Mouse (Mus musculus): ENCODE measurements around the gene Cd37. TPM values are rescaled to one million over a fixed set of nuclear protein-coding genes. Genes with fewer than 3 reads are reported as not detected.

Gene Cd37
- polyA plus RNA-seq, 1 experiment from 2014 or later = 1.1 TPM

DNA sequence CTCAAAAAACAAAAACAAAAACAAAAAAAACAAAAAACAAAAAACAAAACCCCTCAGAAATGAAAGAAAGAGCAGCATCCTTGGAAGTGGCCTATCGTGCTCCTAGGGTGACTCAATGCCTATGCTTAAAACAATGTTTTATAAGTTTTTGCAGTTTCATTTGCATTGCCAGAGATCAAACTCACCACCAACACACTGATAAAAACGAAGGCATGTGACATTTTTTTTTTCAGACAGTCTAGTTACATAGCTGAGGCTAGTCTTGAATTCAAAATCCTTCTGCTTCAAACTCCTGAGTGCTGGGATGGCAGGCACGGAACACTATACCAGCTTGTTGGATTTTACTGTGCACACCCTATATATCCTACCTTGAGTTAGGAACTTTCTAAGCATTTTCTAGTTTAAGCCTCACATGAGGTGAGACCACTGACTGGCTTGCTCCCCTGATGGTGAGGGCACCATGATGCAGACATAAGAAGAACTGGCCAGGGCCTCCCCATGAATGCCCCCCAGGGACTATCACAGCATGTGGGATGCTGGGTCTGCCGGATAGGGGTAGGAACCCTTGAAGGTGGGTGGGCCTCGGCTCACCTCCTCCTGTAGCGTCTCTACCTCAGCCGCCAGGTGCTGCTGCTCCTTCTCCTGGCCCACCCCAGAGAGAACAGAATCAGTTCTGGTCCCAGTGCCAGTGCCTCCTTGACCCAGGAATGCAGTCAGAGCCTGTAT, 46.2 kb downstream of the Cd37 start:
- WGBS = 88% methylated on average over 7 of the region's 7 CpGs
- DNase-seq (ENCODE audit: extremely low spot score, low spot score) = no peak
- H3K4me1 ChIP-seq = peaks cover 38% of the 10 kb centered on the region
- H3K27me3 ChIP-seq (ENCODE audit: poor library complexity, severe bottlenecking) = peaks cover 77% of the 10 kb centered on the region
- no peaks in the 10 kb centered on the region for H3K9me3 ChIP-seq
- no peak overlapping the region for H3K4me3 ChIP-seq
- no peak overlapping the region for H3K27ac ChIP-seq
- no peaks in the 10 kb centered on the region for H3K36me3 ChIP-seq (replicated peaks)

DNA sequence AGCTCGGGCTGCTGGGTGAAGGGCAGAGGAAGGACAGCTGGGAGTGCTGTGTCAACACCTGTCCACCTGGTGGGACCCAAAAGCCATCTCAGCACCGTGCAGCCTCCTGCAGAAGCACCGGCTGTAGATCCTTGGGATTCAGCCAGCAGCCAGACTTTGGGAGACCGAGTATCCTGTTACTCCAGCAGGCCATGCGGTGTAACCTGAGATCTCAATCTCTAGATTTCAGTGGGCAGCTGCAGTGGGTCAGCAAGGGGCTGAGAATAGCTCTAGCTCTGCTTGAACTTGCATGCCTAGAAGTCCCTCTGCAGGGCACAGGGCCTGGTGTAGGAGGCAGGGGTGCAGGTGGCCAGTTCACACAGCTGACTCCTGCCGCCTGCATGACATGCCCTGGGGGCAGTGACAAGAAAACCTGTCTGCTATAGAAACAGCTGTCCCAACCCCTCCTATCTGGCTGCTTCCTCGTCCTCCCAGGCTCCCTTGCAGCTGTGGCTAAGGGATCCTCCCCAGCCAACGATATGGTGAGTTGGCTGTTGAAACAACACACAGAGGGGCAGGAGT, 47.0 kb downstream of the Cd37 start:
- peak overlapping the region; percentile 40 for H3K27ac ChIP-seq
- H3K4me3 ChIP-seq = no peak overlapping the region
- no peaks in the 10 kb centered on the region for H3K9me3 ChIP-seq
- H3K36me3 ChIP-seq (replicated peaks) = no peaks in the 10 kb centered on the region
- DNase-seq (ENCODE audit: extremely low spot score, low spot score) = no peak
- peaks cover 38% of the 10 kb centered on the region for H3K4me1 ChIP-seq
- H3K27me3 ChIP-seq (ENCODE audit: poor library complexity, severe bottlenecking) = peaks cover 77% of the 10 kb centered on the region
- WGBS = 30% methylated on average over 8 of the region's 8 CpGs

GRCm38 (mm10) chr7:45191161-45191560, 47.8 kb downstream of the Cd37 start:
- no peaks in the 10 kb centered on the region for H3K36me3 ChIP-seq (replicated peaks)
- no peaks in the 10 kb centered on the region for H3K9me3 ChIP-seq
- WGBS = 84% methylated on average over 2 of the region's 2 CpGs
- no peak for DNase-seq (ENCODE audit: extremely low spot score, low spot score)
- peaks cover 43% of the 10 kb centered on the region for H3K4me1 ChIP-seq
- peaks cover 78% of the 10 kb centered on the region for H3K27me3 ChIP-seq (ENCODE audit: poor library complexity, severe bottlenecking)
- H3K4me3 ChIP-seq = no peak overlapping the region
- H3K27ac ChIP-seq = no peak overlapping the region

DNA sequence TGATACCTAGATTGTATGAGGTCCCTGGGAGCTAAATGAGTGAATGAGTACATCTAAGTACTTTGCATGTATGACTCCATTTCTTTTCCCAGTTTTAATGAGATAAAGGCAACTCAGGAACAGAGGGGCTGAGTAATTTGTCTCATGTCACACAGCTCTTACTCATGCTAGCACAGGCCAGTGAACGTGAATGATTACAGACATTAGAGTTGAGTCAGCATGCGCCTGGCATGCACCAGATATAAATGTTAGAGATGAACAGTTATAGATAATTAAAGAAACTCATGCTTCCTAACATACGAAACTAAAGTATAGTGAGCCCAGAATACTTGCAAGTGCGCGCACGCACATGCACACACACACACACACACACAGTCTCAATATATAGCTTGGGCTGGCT, 48.7 kb downstream of the Cd37 start:
- Histone ChIP-seq H3K27me3 (ENCODE audit: poor library complexity, severe bottlenecking) (peaks cover 83% of the 10 kb centered on the region), H3K9me3 (no peaks in the 10 kb centered on the region), H3K4me3 (no peak overlapping the region), H3K4me1 (peaks cover 44% of the 10 kb centered on the region), H3K36me3 (replicated peaks) (no peaks in the 10 kb centered on the region), H3K27ac (no peak overlapping the region)
- DNase-seq (ENCODE audit: extremely low spot score, low spot score) = no peak
- 92% methylated on average over 6 of the region's 6 CpGs for WGBS

DNA sequence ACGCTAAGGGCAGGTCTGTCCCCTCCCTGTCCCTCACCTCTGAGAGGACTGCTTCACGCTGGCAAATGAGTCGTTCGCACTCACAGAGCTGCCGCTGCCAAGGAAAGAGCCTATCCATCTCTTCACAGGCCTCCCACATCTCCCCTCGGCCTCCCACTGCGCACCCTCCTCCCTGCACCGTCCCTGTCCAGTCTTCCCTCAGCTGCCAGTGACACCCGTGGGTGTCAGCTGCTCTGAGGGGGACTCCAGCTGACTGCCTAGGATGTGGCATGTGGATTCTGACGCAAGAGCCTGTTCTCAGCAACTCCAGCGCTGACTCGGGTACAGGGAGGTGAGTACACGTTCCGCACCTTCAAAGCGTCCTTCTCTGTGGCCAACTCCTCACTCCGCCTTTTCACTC, 49.3 kb downstream of the Cd37 start:
- H3K9me3 ChIP-seq = no peaks in the 10 kb centered on the region
- H3K27ac ChIP-seq = no peak overlapping the region
- WGBS = 64% methylated on average over 16 of the region's 16 CpGs
- H3K4me1 ChIP-seq = peaks cover 42% of the 10 kb centered on the region
- no peak for DNase-seq (ENCODE audit: extremely low spot score, low spot score)
- no peak overlapping the region for H3K4me3 ChIP-seq
- H3K27me3 ChIP-seq (ENCODE audit: poor library complexity, severe bottlenecking) = peaks cover 89% of the 10 kb centered on the region
- H3K36me3 ChIP-seq (replicated peaks) = no peaks in the 10 kb centered on the region

DNA sequence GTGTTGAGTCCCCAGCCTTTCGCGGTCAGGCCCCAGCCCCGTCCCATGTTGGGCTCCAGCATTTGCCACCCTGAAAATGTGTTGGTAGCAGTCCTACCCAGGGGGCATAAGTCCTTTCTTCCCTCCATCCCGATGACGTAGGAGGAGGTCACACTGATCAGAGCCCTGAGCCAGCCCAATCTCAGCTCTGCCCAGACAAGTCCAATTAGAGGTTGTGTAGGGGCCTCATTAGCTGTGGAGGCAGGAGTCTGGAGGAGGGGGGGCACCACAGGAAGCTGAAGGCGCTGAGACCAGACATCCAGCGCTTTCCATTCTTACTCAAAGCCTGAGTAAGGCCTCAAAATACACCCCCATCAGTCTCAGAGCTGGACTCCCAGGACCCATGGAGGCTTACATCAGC, 53.0 kb downstream of the Cd37 start:
- H3K4me3 ChIP-seq = no peak overlapping the region
- peaks cover 36% of the 10 kb centered on the region for H3K4me1 ChIP-seq
- no peaks in the 10 kb centered on the region for H3K36me3 ChIP-seq (replicated peaks)
- peaks cover 100% of the 10 kb centered on the region for H3K27me3 ChIP-seq (ENCODE audit: poor library complexity, severe bottlenecking)
- no peak for DNase-seq (ENCODE audit: extremely low spot score, low spot score)
- WGBS = 67% methylated on average over 7 of the region's 7 CpGs
- no peak overlapping the region for H3K27ac ChIP-seq
- H3K9me3 ChIP-seq = no peaks in the 10 kb centered on the region

DNA sequence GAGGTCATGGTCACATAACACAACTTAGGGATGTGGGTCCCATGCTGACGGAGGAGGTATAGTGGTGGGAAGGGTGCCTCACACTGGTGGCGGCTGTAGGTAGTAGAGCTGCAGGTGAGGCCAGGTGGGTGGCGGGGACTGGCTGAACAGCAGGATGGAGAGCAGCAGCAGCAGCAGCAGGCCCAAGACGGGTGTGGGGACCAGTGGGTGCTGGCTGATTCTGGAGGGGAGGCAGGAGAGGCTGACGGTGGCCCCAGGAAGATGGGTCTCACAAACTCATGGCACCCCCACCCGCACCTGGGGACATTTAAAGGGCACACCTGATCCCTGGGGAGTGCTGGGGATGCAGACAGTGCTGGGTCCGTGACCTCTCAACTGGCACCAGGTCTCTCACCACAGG, 55.2 kb downstream of the Cd37 start:
- Histone ChIP-seq H3K4me3 (no peak overlapping the region), H3K4me1 (peaks cover 42% of the 10 kb centered on the region), H3K9me3 (no peaks in the 10 kb centered on the region), H3K36me3 (replicated peaks) (no peaks in the 10 kb centered on the region), H3K27ac (no peak overlapping the region), H3K27me3 (ENCODE audit: poor library complexity, severe bottlenecking) (peaks cover 100% of the 10 kb centered on the region)
- no peak for DNase-seq (ENCODE audit: extremely low spot score, low spot score)
- 67% methylated on average over 7 of the region's 7 CpGs for WGBS

Other genes with a start within 250 kb of the Cd37 start
- 70.5 and 76.0 TPM in 2 replicates for gene Irf3, start 241.5 kb downstream of the Cd37 start, polyA plus RNA-seq (2016; fragmentation: Nextera tagmentation; extraction: Ambion mirVana)
- 80.7 and 83.9 TPM in 2 replicates for gene Bcl2l12, start 240.4 kb downstream of the Cd37 start, polyA plus RNA-seq (2016; fragmentation: Nextera tagmentation; extraction: Ambion mirVana)
- gene Scaf1, start 222.8 kb downstream of the Cd37 start, polyA plus RNA-seq (2016; fragmentation: Nextera tagmentation; extraction: Ambion mirVana) = 39.9 and 41.0 TPM in 2 replicates
- 15.0 and 16.8 TPM in 2 replicates for gene Rras, start 221.2 kb downstream of the Cd37 start, polyA plus RNA-seq (2016; fragmentation: Nextera tagmentation; extraction: Ambion mirVana)
- 11.9 and 12.7 TPM in 2 replicates for gene Prr12, start 186.2 kb downstream of the Cd37 start, polyA plus RNA-seq (2016; fragmentation: Nextera tagmentation; extraction: Ambion mirVana)
- 61.2 and 67.6 TPM in 2 replicates for gene Nosip, start 176.7 kb downstream of the Cd37 start, polyA plus RNA-seq (2016; fragmentation: Nextera tagmentation; extraction: Ambion mirVana)
- gene Prrg2, start 176.4 kb downstream of the Cd37 start, polyA plus RNA-seq (2016; fragmentation: Nextera tagmentation; extraction: Ambion mirVana) = 16.5 and 17.7 TPM in 2 replicates
- gene Rcn3, start 146.9 kb downstream of the Cd37 start, polyA plus RNA-seq (2016; fragmentation: Nextera tagmentation; extraction: Ambion mirVana) = 101 and 113 TPM in 2 replicates
- gene Fcgrt, start 135.3 kb downstream of the Cd37 start, polyA plus RNA-seq (2016; fragmentation: Nextera tagmentation; extraction: Ambion mirVana) = 5.5 and 5.9 TPM in 2 replicates
- gene Rps11, start 114.7 kb downstream of the Cd37 start, polyA plus RNA-seq (2016; fragmentation: Nextera tagmentation; extraction: Ambion mirVana) = 1,843 and 1,853 TPM in 2 replicates
- 1,219 and 1,234 TPM in 2 replicates for gene Rpl13a, start 110.4 kb downstream of the Cd37 start, polyA plus RNA-seq (2016; fragmentation: Nextera tagmentation; extraction: Ambion mirVana)
- 0.11 and 0.27 TPM in 2 replicates for gene Gm45713, start 102.9 kb downstream of the Cd37 start, polyA plus RNA-seq (2016; fragmentation: Nextera tagmentation; extraction: Ambion mirVana)
- gene Flt3l, start 102.7 kb downstream of the Cd37 start, polyA plus RNA-seq (2016; fragmentation: Nextera tagmentation; extraction: Ambion mirVana) = 1.1 and 1.4 TPM in 2 replicates
- 98.5 and 99.6 TPM in 2 replicates for gene Pih1d1, start 84.8 kb downstream of the Cd37 start, polyA plus RNA-seq (2016; fragmentation: Nextera tagmentation; extraction: Ambion mirVana)
- gene Aldh16a1, start 84.5 kb downstream of the Cd37 start, polyA plus RNA-seq (2016; fragmentation: Nextera tagmentation; extraction: Ambion mirVana) = 53.0 and 55.1 TPM in 2 replicates
- gene Slc17a7, start 75.2 kb downstream of the Cd37 start, polyA plus RNA-seq (2016; fragmentation: Nextera tagmentation; extraction: Ambion mirVana) = 0.95 and 1.2 TPM in 2 replicates
- gene Gfy, start 59.5 kb downstream of the Cd37 start, polyA plus RNA-seq (2016; fragmentation: Nextera tagmentation; extraction: Ambion mirVana) = 0.15 TPM in 1 of 2 replicates, not detected in the other
- 0.33 TPM in 1 of 2 replicates, not detected in the other for gene Pth2, start 58.1 kb downstream of the Cd37 start, polyA plus RNA-seq (2016; fragmentation: Nextera tagmentation; extraction: Ambion mirVana)
- 0.57 and 0.66 TPM in 2 replicates for gene Ccdc155, start 34.2 kb downstream of the Cd37 start, polyA plus RNA-seq (2016; fragmentation: Nextera tagmentation; extraction: Ambion mirVana)
- gene Dkkl1, start 27.0 kb downstream of the Cd37 start, polyA plus RNA-seq (2016; fragmentation: Nextera tagmentation; extraction: Ambion mirVana) = 1.0 TPM in 2 replicates
- gene Tead2, start 23.4 kb downstream of the Cd37 start, polyA plus RNA-seq (2016; fragmentation: Nextera tagmentation; extraction: Ambion mirVana) = 337 and 380 TPM in 2 replicates
- gene Slc6a16, start 2.0 kb upstream of the Cd37 start, polyA plus RNA-seq (2016; fragmentation: Nextera tagmentation; extraction: Ambion mirVana) = not detected in 2 replicates
- gene Slc6a21, start 38.4 kb upstream of the Cd37 start, polyA plus RNA-seq (2016; fragmentation: Nextera tagmentation; extraction: Ambion mirVana) = not detected in 2 replicates
- 8.3 and 8.9 TPM in 2 replicates for gene Trpm4, start 94.7 kb upstream of the Cd37 start, polyA plus RNA-seq (2016; fragmentation: Nextera tagmentation; extraction: Ambion mirVana)
- 0.31 and 0.42 TPM in 2 replicates for gene Hrc, start 96.2 kb upstream of the Cd37 start, polyA plus RNA-seq (2016; fragmentation: Nextera tagmentation; extraction: Ambion mirVana)
- 6.0 and 8.9 TPM in 2 replicates for gene Ppfia3, start 127.9 kb upstream of the Cd37 start, polyA plus RNA-seq (2016; fragmentation: Nextera tagmentation; extraction: Ambion mirVana)
- 0.47 and 0.81 TPM in 2 replicates for gene Lin7b, start 131.5 kb upstream of the Cd37 start, polyA plus RNA-seq (2016; fragmentation: Nextera tagmentation; extraction: Ambion mirVana)
- 295 TPM in 2 replicates for gene Snrnp70, start 156.6 kb upstream of the Cd37 start, polyA plus RNA-seq (2016; fragmentation: Nextera tagmentation; extraction: Ambion mirVana)
- gene Kcna7, start 166.5 kb upstream of the Cd37 start, polyA plus RNA-seq (2016; fragmentation: Nextera tagmentation; extraction: Ambion mirVana) = not detected in 2 replicates
- gene Ntf5, start 174.6 kb upstream of the Cd37 start, polyA plus RNA-seq (2016; fragmentation: Nextera tagmentation; extraction: Ambion mirVana) = 0.46 and 0.87 TPM in 2 replicates
- gene Lhb, start 181.7 kb upstream of the Cd37 start, polyA plus RNA-seq (2016; fragmentation: Nextera tagmentation; extraction: Ambion mirVana) = not detected in 2 replicates
- gene Gys1, start 195.7 kb upstream of the Cd37 start, polyA plus RNA-seq (2016; fragmentation: Nextera tagmentation; extraction: Ambion mirVana) = 39.0 and 41.6 TPM in 2 replicates
- gene Ruvbl2, start 199.0 kb upstream of the Cd37 start, polyA plus RNA-seq (2016; fragmentation: Nextera tagmentation; extraction: Ambion mirVana) = 235 and 237 TPM in 2 replicates
- 5,105 and 5,277 TPM in 2 replicates for gene Ftl1, start 220.8 kb upstream of the Cd37 start, polyA plus RNA-seq (2016; fragmentation: Nextera tagmentation; extraction: Ambion mirVana)
- 247 and 254 TPM in 2 replicates for gene Bax, start 227.8 kb upstream of the Cd37 start, polyA plus RNA-seq (2016; fragmentation: Nextera tagmentation; extraction: Ambion mirVana)
- gene Tulp2, start 242.8 kb upstream of the Cd37 start, polyA plus RNA-seq (2016; fragmentation: Nextera tagmentation; extraction: Ambion mirVana) = 0.12 and 0.20 TPM in 2 replicates
- gene Gm45808, start 247.7 kb upstream of the Cd37 start, polyA plus RNA-seq (2016; fragmentation: Nextera tagmentation; extraction: Ambion mirVana) = not detected in 2 replicates
- 6.4 and 7.2 TPM in 2 replicates for gene Dhdh, start 249.7 kb upstream of the Cd37 start, polyA plus RNA-seq (2016; fragmentation: Nextera tagmentation; extraction: Ambion mirVana)